Mouse (Mus musculus) spleen, postnatal 0 days (tissue): Measurements from ENCODE around the gene Gne. TPM values are rescaled to one million over a fixed set of nuclear protein-coding genes. Genes with fewer than 3 reads are reported as not detected.

Experiments
- polyA plus RNA-seq: library from polyadenylated mRNA; unstranded; fragments of >200 nt; fragmentation: Nextera tagmentation; extraction: Ambion mirVana; gene quantifications from 2 replicates; pipeline ENCODE4 v1.2.1, GENCODE M21; 2015

The Gne gene
- polyA plus RNA-seq: 16.3 and 17.0 TPM in 2 replicates

DNA sequence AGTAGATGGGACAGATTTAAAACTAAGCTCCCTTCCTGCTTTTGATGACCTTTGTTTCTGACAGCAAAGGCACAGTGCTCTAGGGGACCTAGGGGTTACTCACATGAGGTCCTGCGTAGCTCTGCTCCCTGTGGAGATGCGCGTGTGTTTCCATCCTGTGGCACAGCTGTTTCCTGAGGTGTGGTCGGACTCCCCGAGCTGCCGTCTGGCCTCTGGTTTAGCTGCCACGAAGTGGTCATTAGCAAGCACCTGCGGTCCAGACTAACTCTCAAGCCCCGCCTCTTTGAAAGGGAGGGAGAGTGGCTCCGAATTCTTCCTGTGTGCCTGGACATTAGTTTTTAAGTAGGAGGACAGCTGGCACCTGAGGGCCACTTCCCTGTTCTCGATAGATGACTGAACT, at the start of gene Gne:
Gne (minus strand) TSS at position 233 of the 400 bp plus-strand sequence.

DNA sequence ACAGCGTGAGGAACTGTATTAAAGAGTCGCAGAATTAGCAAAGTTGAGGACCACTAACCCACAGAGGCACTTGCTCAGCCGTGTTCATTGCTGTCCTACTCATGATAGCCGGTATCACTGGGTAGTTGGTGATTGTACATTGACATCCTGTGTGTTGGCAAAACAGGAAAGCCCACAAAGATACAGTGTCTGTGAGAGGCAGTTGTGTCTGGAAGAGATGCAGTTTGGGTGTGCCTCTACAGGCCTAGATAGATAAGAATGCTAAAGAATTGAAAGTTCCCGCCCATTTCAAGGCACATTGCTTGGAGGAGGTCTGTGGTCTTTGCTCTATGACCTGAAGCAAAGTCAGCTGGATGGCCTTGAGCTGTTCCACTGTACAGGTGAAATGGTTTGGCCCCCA, 79.9 kb downstream of the Gne start, which contains the start of gene Clta:
Clta (plus strand) TSS at position 327 of the 400 bp plus-strand sequence.

Other genes starting within 250 kb of the Gne start
- gene Olfr157, start 244.0 kb downstream of the Gne start, polyA plus RNA-seq: not detected in 2 replicates
- not detected in 2 replicates for gene Olfr155, start 232.6 kb downstream of the Gne start, polyA plus RNA-seq
- gene Reck, start 208.6 kb downstream of the Gne start, polyA plus RNA-seq: 7.1 and 8.0 TPM in 2 replicates
- gene Glipr2, start 126.8 kb downstream of the Gne start, polyA plus RNA-seq: 49.2 and 49.6 TPM in 2 replicates
- not detected in 2 replicates for gene Ccin, start 100.7 kb downstream of the Gne start, polyA plus RNA-seq
- gene Clta, start 79.7 kb downstream of the Gne start, polyA plus RNA-seq: 192 and 202 TPM in 2 replicates
- 14.1 and 15.9 TPM in 2 replicates for gene Rnf38, start 149.6 kb upstream of the Gne start, polyA plus RNA-seq
- gene Melk, start 216.7 kb upstream of the Gne start, polyA plus RNA-seq: 19.1 and 21.8 TPM in 2 replicates